ENCODE assay signal across 24 mouse cellular contexts in genomic region chr6:48872596-48872995, GRCm38 (mm10). TPM values are rescaled to one million over a fixed set of nuclear protein-coding genes. Genes with fewer than 3 reads are reported as not detected.
DNase-seq lines count a peak whose midpoint lies in the region; ATAC-seq and TF ChIP-seq lines count a peak whose summit lies in the region.
"Had no signal": no experiment of that assay in that cellular context is flagged by ENCODE, and none has a peak within 500 bp of the region (broad histone marks: within the 10 kb centered on the region; RNA-seq: fewer than 3 reads in every experiment).

Aoc1 (plus strand) TSS chr6:48872896.

- no peak within 1 kb of the TSS for H3K27ac ChIP-seq in heart, adult 2 months
- H3K27ac ChIP-seq: embryonic facial prominence, embryonic 13.5 days; forebrain, embryonic 12.5 days; heart, embryonic 15.5 days; hindbrain, embryonic 13.5 days had no signal

- in situ Hi-C loops in Patski (cut with MboI; ENCODE audit: low pct_unique_long_range_greater_than_20kb), result no loop called here

- H3K4me3 ChIP-seq in heart, adult 2 months, result no peak within 1 kb of the TSS
- H3K4me3 ChIP-seq: embryonic facial prominence, embryonic 13.5 days; forebrain, embryonic 12.5 days; heart, embryonic 15.5 days; hindbrain, embryonic 13.5 days had no signal

- no peak for TF ChIP-seq EP300 in heart, adult 2 months (IDR thresholded peaks at IDR 0.05; ENCODE audit: insufficient read depth, low read depth, low read length)

- no peak for ATAC-seq in Patski
- no peak for ATAC-seq in megakaryocyte, adult 5-6 weeks (ENCODE audit: poor library complexity, severe bottlenecking)
- ATAC-seq: CD4-positive, CD25-positive, alpha-beta regulatory T cell, adult 4 months; forebrain, embryonic 16.5 days had no signal

- no peaks in the 10 kb centered on the region for H3K36me3 ChIP-seq in heart, adult 2 months (ENCODE audit: control insufficient read depth, insufficient read depth, low read length)
- H3K36me3 ChIP-seq: embryonic facial prominence, embryonic 13.5 days; forebrain, embryonic 12.5 days; G1E; heart, embryonic 15.5 days; hindbrain, embryonic 13.5 days had no signal

- no peak for TF ChIP-seq CTCF in heart, adult 2 months (IDR thresholded peaks at IDR 0.05)
- TF ChIP-seq CTCF in Patski (IDR thresholded peaks at IDR 0.05), result no peak

- intact Hi-C loops in heart, adult 2 months (cut with DNase I), result no loop called here

- DNase-seq in heart, adult 11 months, result peak; percentile 55
- no peak for DNase-seq in heart, adult 2 months
- peak; percentile 16 for DNase-seq in kidney, adult 9 months
- DNase-seq in kidney, postnatal 4 days, result no peak
- DNase-seq in Patski (ENCODE audit: low read depth, low spot score), result no peak
- no peak for DNase-seq in large intestine, adult 2 months (ENCODE audit: low read depth, low spot score)
- no peak for DNase-seq in spleen, postnatal 10 days (ENCODE audit: low spot score in 2 of 2)
- DNase-seq: adrenal gland, postnatal 10 days; B cell, adult 2 months; cerebellum, adult 11-12 months; cerebellum, adult 9-10 months; cerebellum, postnatal 25 days; gastrocnemius, postnatal 10 days; heart, postnatal 14 days had no signal

- H3K9ac ChIP-seq in heart, adult 2 months (ENCODE audit: low read depth, low read length), result no peak within 1 kb of the TSS
- H3K9ac ChIP-seq: embryonic facial prominence, embryonic 13.5 days; forebrain, embryonic 12.5 days; heart, embryonic 15.5 days; hindbrain, embryonic 13.5 days had no signal

- POLR2A ChIA-PET in Patski (lab: Charles Lee), result no interaction called here

- CTCF ChIA-PET in Patski (lab: Charles Lee), result interaction anchor here (1.0 kb wide), 1 partner anchor 39 kb away, joined by 4 read pairs; no protein-coding TSS in a partner anchor

- H3K27me3 ChIP-seq in heart, adult 2 months (ENCODE audit: control insufficient read depth, insufficient read depth, low read length), result no peaks in the 10 kb centered on the region
- H3K27me3 ChIP-seq in Patski, result no peaks in the 10 kb centered on the region
- H3K27me3 ChIP-seq: embryonic facial prominence, embryonic 13.5 days; heart, embryonic 15.5 days had no signal

- H3K79me2 ChIP-seq in heart, adult 2 months (replicated peaks; ENCODE audit: control insufficient read depth, insufficient read depth, low read length), result no peaks in the 10 kb centered on the region

- 71% methylated on average over 5 of the region's 5 CpGs for WGBS in heart, adult 2 months
- WGBS in large intestine, adult 2 months, result 77% methylated on average over 5 of the region's 5 CpGs

- no peaks in the 10 kb centered on the region for H3K4me1 ChIP-seq in heart, adult 2 months (ENCODE audit: control insufficient read depth, insufficient read depth, low read length)
- H3K4me1 ChIP-seq: embryonic facial prominence, embryonic 13.5 days; heart, embryonic 15.5 days; hindbrain, embryonic 13.5 days had no signal

- no peak for TF ChIP-seq POLR2A in heart, adult 2 months (IDR thresholded peaks at IDR 0.05; ENCODE audit: insufficient read depth, low read depth, low read length)

RNA-seq across cellular contexts. Expression of gene Aoc1, which starts in this region (rescaled TPM):
- not detected for total RNA-seq in heart, adult 2 months (2021)
- polyA plus RNA-seq in heart, adult 2 months (2012; rRNA removed), result 0.23 and 1.1 TPM in 2 replicates
- 22.4 TPM for polyA plus RNA-seq in Patski (2021)
- 312 and 658 TPM in 2 replicates for polyA plus RNA-seq in large intestine, adult 2 months (2012; rRNA removed)
- total RNA-seq in megakaryocyte, adult 5-6 weeks (2015), result not detected in 2 replicates
- not detected in 2 replicates for total RNA-seq in megakaryocyte, adult 5-6 weeks (2017)
- total RNA-seq: adrenal gland, postnatal 10 days; gastrocnemius, postnatal 10 days; heart, postnatal 14 days; hematopoietic stem cell, adult 5-6 weeks had no signal
- polyA plus RNA-seq: embryonic facial prominence, embryonic 13.5 days; forebrain, embryonic 12.5 days; forebrain, embryonic 16.5 days; G1E; heart, embryonic 11.5 days; heart, embryonic 15.5 days; hindbrain, embryonic 13.5 days had no signal

Comparison
In these comparisons a context has a peak if more than half of its experiments do, and no peak if none do; other contexts are left out.
1. RNA of gene Aoc1 (polyA plus RNA-seq): 312 to 658 TPM in large intestine, adult 2 months; 22.4 TPM in Patski (single experiment) and 0.23 to 1.1 TPM in heart, adult 2 months; every median in the first group is over 10 times any median in the second.
2. DNase-seq: peak in heart, adult 11 months (single experiment) and kidney, adult 9 months (single experiment); none in heart, adult 2 months (0 of 2), kidney, postnatal 4 days (0 of 2), Patski (single experiment), large intestine, adult 2 months (single experiment) and spleen, postnatal 10 days (0 of 2).